Mouse (Mus musculus) lung, postnatal 0 days (tissue): ENCODE data around the gene Casd1. TPM values are rescaled to one million over a fixed set of nuclear protein-coding genes. Genes with fewer than 3 reads are reported as not detected.

Experiments used
- ATAC-seq: fragments of 200-750 bp; cut with Nextera tagmentation; 2 replicates; pipeline ENCODE4 v1.8.0; 2017; ENCODE audit warnings: moderate library complexity
- DNase-seq: peaks from one replicate; pipeline ENCODE4 v3.0.0-alpha.2; 2016; ENCODE audit warnings: low spot score
- H3K27ac ChIP-seq: fragments of 300-500 bp; sonication (generic); 2 replicates; pipeline ENCODE4 v1.5.1; 2014; ENCODE audit warnings: antibody characterized with exemption, mild to moderate bottlenecking, low read length, mixed read lengths
- H3K27me3 ChIP-seq: fragments of 300-500 bp; sonication (generic); replicated peaks from 2 replicates; pipeline ENCODE4 v1.6.1; 2014; ENCODE audit warnings: low read length, mixed read lengths; ENCODE audit not compliant: insufficient read depth
- H3K36me3 ChIP-seq: fragments of 300-500 bp; sonication (generic); 2 replicates; pipeline ENCODE4 v1.6.1; 2014; ENCODE audit warnings: low read length, mixed read lengths; ENCODE audit not compliant: insufficient read depth
- H3K4me1 ChIP-seq: fragments of 300-500 bp; sonication (generic); 2 replicates; pipeline ENCODE4 v1.6.1; 2014; ENCODE audit warnings: antibody characterized with exemption, low read depth, low read length, mixed read lengths; ENCODE audit not compliant: insufficient read depth
- H3K4me2 ChIP-seq: fragments of 300-500 bp; sonication (generic); replicated peaks from 2 replicates; pipeline ENCODE4 v1.6.1; 2014; ENCODE audit warnings: low read depth, mild to moderate bottlenecking, low read length, moderate library complexity, mixed read lengths
- H3K4me3 ChIP-seq: fragments of 300-500 bp; sonication (generic); 2 replicates; pipeline ENCODE4 v1.5.1; 2014; ENCODE audit warnings: low read depth, low read length
- H3K9ac ChIP-seq: fragments of 300-500 bp; sonication (generic); replicated peaks from 2 replicates; pipeline ENCODE4 v1.6.1; 2014; ENCODE audit warnings: low read depth, mild to moderate bottlenecking
- H3K9me3 ChIP-seq: fragments of 300-500 bp; sonication (generic); 2 replicates; pipeline ENCODE4 v1.6.1; 2016; ENCODE audit warnings: low read length, mixed read lengths
- CTCF ChIP-seq: IDR thresholded peaks from 2 replicates; pipeline ENCODE4 v1.5.1; 2016; ENCODE audit warnings: antibody characterized with exemption, mild to moderate bottlenecking
- EP300 ChIP-seq: IDR thresholded peaks from 2 replicates; pipeline ENCODE4 v1.6.1; 2016; ENCODE audit warnings: antibody characterized with exemption, mild to moderate bottlenecking, control low read depth
- WGBS: fragments of 180-500 bp; shearing (Covaris S2); extraction: QIAGEN DNeasy Blood & Tissue Kit; methylation state at CpG from one replicate; pipeline ENCODE4 v1.1.7; 2014; 5-methylcytosine and 5-hydroxymethylcytosine counted together
- polyA plus RNA-seq: library from polyadenylated mRNA; unstranded; fragments of >200 nt; fragmentation: Nextera tagmentation; extraction: Ambion mirVana; gene quantifications from 2 replicates; pipeline ENCODE4 v1.2.1, GENCODE M21; 2015

The Casd1 gene
- polyA plus RNA-seq, 1 experiment from 2014 or later, result 18.4 TPM

GRCm38 (mm10) chr6:4602012-4602411 lies 1.4 kb downstream of the Casd1 start:
- ATAC-seq, result no peak
- Histone ChIP-seq H3K9ac (no peak overlapping the region), H3K27me3 (no peaks in the 10 kb centered on the region), H3K4me2 (peak overlapping the region; percentile 94; the same call in 1 of the 2 replicates), H3K9me3 (no peaks in the 10 kb centered on the region), H3K36me3 (no peaks in the 10 kb centered on the region), H3K27ac (no peak overlapping the region), H3K4me3 (0 out of 2 replicates have a peak overlapping the region, but pooled peaks have one; percentile 88), H3K4me1 (peaks cover 3% of the 10 kb centered on the region; the same call in 1 of the 2 replicates)
- WGBS, result 62% methylated on average over 5 of the region's 5 CpGs
- TF ChIP-seq EP300 (no peak), CTCF (no peak)
- DNase-seq, result no peak

DNA sequence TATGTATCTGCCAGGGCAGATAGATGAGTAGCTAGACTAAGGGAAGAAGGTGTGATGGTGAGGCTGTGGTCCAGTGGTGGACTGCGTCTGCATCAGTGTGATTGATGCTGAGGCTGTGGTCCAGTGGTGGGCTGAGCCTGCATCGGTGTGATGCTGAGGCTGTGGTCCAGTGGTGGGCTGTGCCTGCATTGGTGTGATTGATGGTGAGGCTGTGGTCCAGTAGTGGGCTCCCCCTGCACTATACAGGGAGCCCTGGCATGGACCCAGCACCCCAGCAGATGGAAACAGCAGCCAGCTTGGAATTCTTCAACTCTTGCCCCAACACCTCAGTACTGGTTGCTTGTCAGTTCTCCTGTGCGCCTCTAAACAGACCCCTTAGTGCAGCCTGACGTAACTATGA lies 5.8 kb downstream of the Casd1 start:
- Histone ChIP-seq H3K9me3 (no peaks in the 10 kb centered on the region), H3K4me2 (no peak overlapping the region), H3K9ac (no peak overlapping the region), H3K36me3 (no peaks in the 10 kb centered on the region), H3K27ac (no peak overlapping the region), H3K4me3 (no peak overlapping the region), H3K27me3 (no peaks in the 10 kb centered on the region), H3K4me1 (no peaks in the 10 kb centered on the region)
- ATAC-seq (no peak), DNase-seq (no peak)
- 74% methylated on average over 4 of the region's 4 CpGs for WGBS
- TF ChIP-seq EP300, result no peak
- TF ChIP-seq CTCF, result no peak

- no peak overlapping the region for H3K4me3 ChIP-seq
- no peak overlapping the region for H3K27ac ChIP-seq
- no peak for TF ChIP-seq EP300
- no peak for TF ChIP-seq CTCF
- no peaks in the 10 kb centered on the region for H3K4me1 ChIP-seq
- H3K36me3 ChIP-seq, result no peaks in the 10 kb centered on the region; the same call in 1 of the 2 replicates
- no peak overlapping the region for H3K9ac ChIP-seq
- no peaks in the 10 kb centered on the region for H3K9me3 ChIP-seq
- DNase-seq (no peak), ATAC-seq (no peak)
- WGBS, result 71% methylated on average over 4 of the region's 4 CpGs
- H3K4me2 ChIP-seq, result no peak overlapping the region
- no peaks in the 10 kb centered on the region for H3K27me3 ChIP-seq
Measured at GRCm38 (mm10) chr6:4610216-4610896, 9.7 kb downstream of the Casd1 start.

GRCm38 (mm10) chr6:4611853-4612252 lies 11.2 kb downstream of the Casd1 start:
- ATAC-seq, result no peak
- no peaks in the 10 kb centered on the region for H3K9me3 ChIP-seq
- H3K4me3 ChIP-seq, result no peak overlapping the region
- 72% methylated on average over 4 of the region's 4 CpGs for WGBS
- TF ChIP-seq EP300, result no peak
- TF ChIP-seq CTCF, result no peak
- H3K27ac ChIP-seq, result no peak overlapping the region
- H3K9ac ChIP-seq, result no peak overlapping the region
- H3K36me3 ChIP-seq, result no peaks in the 10 kb centered on the region; the same call in 1 of the 2 replicates
- H3K4me1 ChIP-seq, result no peaks in the 10 kb centered on the region
- H3K27me3 ChIP-seq, result no peaks in the 10 kb centered on the region
- no peak for DNase-seq
- H3K4me2 ChIP-seq, result no peak overlapping the region

DNA sequence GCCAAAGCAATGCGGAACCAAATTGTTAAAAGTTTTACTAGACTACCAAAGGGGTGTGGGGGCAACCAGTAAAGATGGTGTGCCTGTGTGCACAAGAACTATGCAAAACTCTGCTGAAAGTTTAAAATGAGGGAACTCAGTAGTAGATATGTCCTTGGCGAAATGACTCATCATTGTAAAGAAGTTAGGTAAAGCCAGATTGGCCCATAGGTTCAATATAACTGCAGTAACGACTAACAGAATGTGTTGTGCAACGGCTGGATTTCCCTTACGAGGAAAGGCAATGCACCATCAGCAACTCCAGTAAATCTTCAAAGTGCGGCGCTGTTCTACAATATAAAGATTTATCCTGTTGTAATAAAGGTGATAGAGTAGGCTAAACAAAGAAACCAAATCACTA lies 11.8 kb downstream of the Casd1 start:
- no peak for ATAC-seq
- no peak overlapping the region for H3K4me3 ChIP-seq
- no peaks in the 10 kb centered on the region for H3K4me1 ChIP-seq
- no peak overlapping the region for H3K9ac ChIP-seq
- H3K9me3 ChIP-seq, result no peaks in the 10 kb centered on the region
- 89% methylated on average over 7 of the region's 7 CpGs for WGBS
- H3K36me3 ChIP-seq, result no peaks in the 10 kb centered on the region; the same call in 1 of the 2 replicates
- no peak for DNase-seq
- no peaks in the 10 kb centered on the region for H3K27me3 ChIP-seq
- no peak overlapping the region for H3K27ac ChIP-seq
- TF ChIP-seq EP300 (no peak), CTCF (no peak)
- H3K4me2 ChIP-seq, result no peak overlapping the region

DNA sequence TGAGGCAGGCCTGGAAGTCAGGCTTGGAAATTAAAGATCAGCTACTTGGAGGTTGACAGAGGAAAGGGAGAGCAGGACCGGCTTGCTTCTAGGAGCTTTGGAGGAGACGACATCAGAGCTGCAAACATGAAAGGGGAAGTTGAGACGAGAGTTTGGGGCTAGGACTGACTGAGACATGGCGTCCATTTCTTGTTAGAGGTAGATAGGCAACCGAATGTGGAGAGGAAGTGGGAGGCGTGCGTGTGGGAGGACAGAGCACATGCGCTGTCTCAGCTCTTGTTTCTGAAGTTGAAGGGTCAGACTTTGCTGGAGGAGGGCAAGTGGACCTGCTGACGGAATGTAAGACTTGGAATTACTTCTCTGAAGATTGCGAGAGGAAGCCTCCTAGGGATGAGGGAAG lies 17.3 kb downstream of the Casd1 start:
- Histone ChIP-seq H3K4me2 (no peak overlapping the region), H3K9me3 (no peaks in the 10 kb centered on the region), H3K4me3 (no peak overlapping the region), H3K36me3 (no peaks in the 10 kb centered on the region; the same call in 1 of the 2 replicates), H3K9ac (no peak overlapping the region), H3K27ac (no peak overlapping the region), H3K4me1 (no peaks in the 10 kb centered on the region), H3K27me3 (no peaks in the 10 kb centered on the region)
- no peak for DNase-seq
- TF ChIP-seq EP300 (no peak), CTCF (no peak)
- 81% methylated on average over 10 of the region's 10 CpGs for WGBS
- no peak for ATAC-seq
